Mouse (Mus musculus): ENCODE data around the gene 1810055G02Rik.

Gene 1810055G02Rik

DNA sequence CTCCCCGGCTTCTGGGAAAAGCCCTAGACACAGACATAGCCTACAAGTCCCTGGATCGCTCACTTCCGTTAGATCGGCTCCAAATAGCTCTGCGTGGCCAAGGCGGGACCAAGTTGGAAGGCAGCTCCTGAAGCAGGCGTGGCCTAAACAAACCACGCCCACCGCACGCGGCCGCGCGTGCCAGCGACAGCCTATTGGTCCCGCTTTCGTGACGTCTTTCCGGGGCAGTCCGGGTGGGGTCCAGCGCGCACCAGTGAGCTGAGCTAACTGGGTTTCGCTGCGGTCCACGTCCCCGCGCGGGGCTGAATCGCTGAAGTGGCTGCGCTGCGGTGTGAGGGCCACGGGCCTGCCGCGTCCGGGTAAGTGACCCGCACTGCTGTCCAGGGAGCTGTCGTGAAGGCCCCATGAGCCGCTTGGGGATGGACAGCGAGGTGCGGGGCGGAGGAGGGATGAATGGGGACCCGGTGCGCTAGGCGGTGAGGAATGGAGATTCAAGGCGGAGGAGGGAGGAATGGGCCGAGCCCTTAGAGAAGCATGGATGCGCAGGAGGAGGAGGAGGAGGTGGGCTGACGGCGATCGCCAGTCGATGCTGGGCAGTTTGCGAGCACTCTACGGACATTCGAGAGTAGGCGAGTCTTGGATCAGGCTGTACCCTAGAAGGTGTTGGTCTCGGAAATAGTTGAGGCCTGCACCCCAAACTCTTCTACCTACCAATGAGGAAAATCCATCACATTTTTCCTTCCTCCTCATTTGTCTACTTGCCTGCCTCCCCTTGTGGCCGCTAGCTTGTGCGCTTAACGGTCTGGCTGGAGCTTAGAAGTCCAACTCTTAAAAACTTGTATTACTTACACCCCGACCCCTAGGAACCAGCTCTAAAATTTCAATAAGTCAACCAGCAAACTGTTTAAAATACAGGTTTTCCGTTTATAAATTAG, at the start of gene 1810055G02Rik:
1810055G02Rik (plus strand) TSS at position 216 of the 935 bp plus-strand sequence.
- peak; percentile 96 for DNase-seq (ENCODE audit: low spot score)

GRCm38 (mm10) chr19:3665510-3665909, 42.6 kb upstream of the 1810055G02Rik start:
- peak; percentile 31 for DNase-seq (ENCODE audit: low spot score)

DNA sequence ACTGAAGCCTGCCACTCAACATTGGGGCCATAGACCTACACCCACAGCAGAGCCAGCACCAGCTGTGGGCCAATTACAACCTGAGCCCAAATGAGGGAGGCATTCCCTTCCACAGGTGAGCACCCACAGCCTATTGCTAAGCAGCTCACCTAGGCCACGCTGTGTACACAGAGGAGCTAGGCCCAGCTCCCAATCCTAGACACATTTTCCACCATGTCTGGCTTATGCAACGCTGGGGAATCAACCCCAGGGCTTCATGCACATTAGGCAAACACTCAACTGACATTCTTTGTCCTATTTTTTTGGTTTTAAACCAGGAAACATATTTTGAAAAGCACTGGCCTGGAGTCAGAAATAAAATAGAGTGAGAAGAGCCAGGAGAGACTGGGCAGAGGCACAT, 41.5 kb upstream of the 1810055G02Rik start:
- no peak for DNase-seq (ENCODE audit: low spot score)

GRCm38 (mm10) chr19:3667155-3667895, 40.8 kb upstream of the 1810055G02Rik start:
- no peak for DNase-seq (ENCODE audit: low spot score)

DNA sequence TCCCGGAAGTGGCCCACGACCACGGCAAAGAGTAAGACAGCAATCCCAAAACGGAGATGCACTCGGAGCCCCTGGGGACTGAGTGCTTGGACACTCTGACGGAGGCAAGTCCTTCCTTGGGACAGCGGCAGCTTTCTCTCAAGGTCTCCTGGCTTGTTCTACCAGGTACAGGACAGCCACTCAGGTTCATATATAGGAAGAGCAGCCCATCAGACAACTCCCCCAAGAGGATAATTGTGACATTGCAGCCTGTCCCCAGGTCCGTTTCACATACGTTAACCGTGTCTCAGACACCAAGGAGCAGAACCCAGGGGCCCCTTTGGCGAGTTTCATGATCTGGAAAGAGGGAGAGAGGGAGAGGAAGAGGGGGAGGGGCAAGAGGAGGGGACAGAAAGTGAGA, 40.1 kb upstream of the 1810055G02Rik start:
- peak; percentile 53 for DNase-seq (ENCODE audit: low spot score)

GRCm38 (mm10) chr19:3668551-3668950, 39.5 kb upstream of the 1810055G02Rik start:
- DNase-seq (ENCODE audit: low spot score), result no peak

GRCm38 (mm10) chr19:3669100-3669499, 39.0 kb upstream of the 1810055G02Rik start:
- DNase-seq (ENCODE audit: low spot score), result peak; percentile 80

DNA sequence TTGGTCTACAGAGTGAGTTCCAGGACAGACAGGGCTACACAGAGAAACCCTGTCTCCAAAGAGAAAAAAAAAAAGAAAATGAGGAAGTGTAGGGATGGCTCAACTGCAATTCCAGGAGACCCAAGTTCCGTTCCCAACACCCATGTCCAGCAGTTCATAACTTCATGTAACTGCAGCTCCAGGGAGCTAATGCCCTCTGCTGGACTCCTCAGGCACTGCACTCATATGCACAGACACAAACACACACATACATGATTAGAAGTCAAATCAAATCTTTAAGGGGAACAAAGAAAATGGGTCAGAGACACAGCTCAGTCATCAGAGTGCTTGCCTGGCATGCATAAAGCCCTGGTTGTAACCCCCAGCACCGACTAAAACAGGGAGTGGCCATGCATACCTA, 34.9 kb upstream of the 1810055G02Rik start:
- DNase-seq (ENCODE audit: low spot score), result no peak

- no peak for DNase-seq (ENCODE audit: low spot score)
Observed at GRCm38 (mm10) chr19:3674122-3674855, 33.8 kb upstream of the 1810055G02Rik start.

GRCm38 (mm10) chr19:3680732-3681131, 27.4 kb upstream of the 1810055G02Rik start:
- DNase-seq (ENCODE audit: low spot score), result no peak

DNA sequence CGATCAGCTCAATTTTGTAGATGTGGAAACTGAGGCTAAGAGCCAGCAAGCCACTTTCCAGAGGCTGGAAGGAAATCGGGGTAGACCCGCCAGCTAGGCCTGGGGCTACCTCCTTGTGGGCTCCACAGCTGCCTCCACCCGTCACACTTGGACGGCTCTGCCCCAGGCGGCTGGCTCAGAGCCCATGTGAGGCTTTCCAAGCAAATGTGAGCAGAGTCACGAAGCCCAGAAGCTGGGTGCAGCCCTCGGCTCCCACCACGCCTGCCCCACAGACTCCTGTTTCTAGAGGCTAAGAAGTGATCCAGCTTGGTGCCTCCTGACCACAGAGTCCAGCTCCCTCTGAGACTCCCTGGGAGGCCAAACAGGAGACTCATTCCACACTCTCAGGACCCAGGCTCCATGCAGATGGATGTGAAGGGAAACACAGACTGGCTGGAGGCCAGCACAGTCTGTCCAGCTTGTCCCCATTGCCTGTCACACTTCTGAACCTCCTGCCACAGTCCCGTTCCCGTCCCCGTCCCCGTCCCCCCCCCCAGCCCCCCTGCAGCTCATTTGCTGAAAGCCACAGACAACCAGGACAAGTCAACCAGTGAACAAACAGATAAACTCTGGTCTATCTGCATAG, 26.7 kb upstream of the 1810055G02Rik start:
- no peak for DNase-seq (ENCODE audit: low spot score)

- no peak for DNase-seq (ENCODE audit: low spot score)
Observed at GRCm38 (mm10) chr19:3684414-3684813, 23.7 kb upstream of the 1810055G02Rik start.

- no peak for DNase-seq (ENCODE audit: low spot score)
Observed at GRCm38 (mm10) chr19:3684957-3685580, 23.0 kb upstream of the 1810055G02Rik start.

- no peak for DNase-seq (ENCODE audit: low spot score)
Observed at GRCm38 (mm10) chr19:3685611-3686214, 22.4 kb upstream of the 1810055G02Rik start.

DNA sequence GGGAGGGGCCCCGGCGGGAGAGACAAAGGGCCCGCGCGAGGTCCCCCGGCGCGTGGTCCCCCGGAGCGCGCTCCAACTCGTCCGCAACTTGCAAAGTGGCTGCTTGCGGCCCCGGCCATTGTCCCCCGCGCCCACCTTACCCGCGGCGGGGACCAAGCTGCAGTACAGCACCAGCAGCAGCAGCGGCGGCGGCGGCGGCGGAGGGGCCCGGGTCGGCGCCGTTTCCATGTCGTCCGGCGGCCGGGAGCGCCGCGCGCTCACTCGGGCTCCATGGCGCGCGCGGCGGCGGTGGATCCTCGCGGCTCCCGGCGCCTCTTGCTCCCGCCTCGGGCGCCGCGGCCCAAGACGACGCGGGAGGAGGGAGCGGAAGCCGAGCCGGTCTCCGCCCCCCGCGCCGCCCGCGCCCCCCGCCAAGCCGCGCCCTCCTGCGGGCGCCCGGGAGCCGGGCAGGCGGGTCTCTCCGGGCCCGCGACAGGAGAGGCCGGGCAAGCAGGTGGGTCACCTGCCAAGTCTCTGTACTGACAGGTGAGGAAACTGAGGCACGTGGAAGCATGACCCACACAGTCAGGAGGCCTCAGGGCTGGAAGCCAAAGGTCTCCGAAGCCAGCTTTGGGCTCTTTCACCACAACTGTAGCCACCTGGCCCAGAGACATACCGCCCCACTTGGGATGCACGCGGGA, 21.7 kb upstream of the 1810055G02Rik start, which contains the start of gene Lrp5:
Lrp5 (minus strand) TSS at position 350 of the 680 bp plus-strand sequence.
- DNase-seq (ENCODE audit: low spot score), result peak; percentile 23

DNA sequence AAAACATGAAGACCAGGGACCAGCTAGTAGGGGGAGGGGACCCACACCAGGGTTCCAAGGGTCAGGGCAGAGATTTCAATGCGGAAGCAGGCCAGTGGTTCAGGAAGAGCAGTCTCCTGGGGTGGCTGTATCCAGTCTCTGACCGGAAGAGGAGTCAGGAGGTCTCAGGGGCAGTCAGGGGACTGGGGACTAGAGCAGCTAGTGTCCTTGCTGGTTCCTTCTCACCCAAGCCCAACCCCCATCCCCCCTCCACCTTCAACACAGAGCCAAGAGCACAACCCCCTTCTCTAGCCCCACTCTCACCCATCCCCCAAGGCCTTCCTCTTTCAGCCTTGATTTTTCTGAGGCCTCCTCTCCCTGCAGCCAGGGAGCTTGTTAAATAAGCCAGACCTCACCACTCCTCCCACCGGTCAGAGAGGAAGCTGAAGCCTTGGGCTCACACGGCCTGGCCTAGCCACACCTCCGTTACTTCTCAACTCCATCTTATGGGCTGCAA, 20.4 kb upstream of the 1810055G02Rik start:
- no peak for DNase-seq (ENCODE audit: low spot score)

- no peak for DNase-seq (ENCODE audit: low spot score)
Observed at GRCm38 (mm10) chr19:3691337-3691736, 16.8 kb upstream of the 1810055G02Rik start.

- DNase-seq (ENCODE audit: low spot score), result no peak
Observed at GRCm38 (mm10) chr19:3692414-3693145, 15.5 kb upstream of the 1810055G02Rik start.

- DNase-seq (ENCODE audit: low spot score), result no peak
Observed at GRCm38 (mm10) chr19:3694476-3694875, 13.6 kb upstream of the 1810055G02Rik start.
